Mouse (Mus musculus) liver, embryonic 15.5 days (tissue): ENCODE data around the gene Gng7. TPM values are rescaled to one million over a fixed set of nuclear protein-coding genes. Genes with fewer than 3 reads are reported as not detected.
A peak's percentile ranks its signal among the peaks of the same experiment; 100 is the strongest.

ENCODE experiments used
- ATAC-seq: fragments of 200-750 bp; cut with Nextera tagmentation; 2 replicates; pipeline ENCODE4 v1.8.0; 2017; ENCODE audit warnings: moderate number of reproducible peaks, mild to moderate bottlenecking, moderate library complexity; ENCODE audit not compliant: insufficient read depth
- H3K27ac ChIP-seq: fragments of 300-500 bp; sonication (generic); replicated peaks from 2 replicates; pipeline ENCODE4 v1.5.1; 2015; ENCODE audit warnings: mild to moderate bottlenecking, inconsistent platforms
- H3K27me3 ChIP-seq: fragments of 300-500 bp; sonication (generic); 2 replicates; pipeline ENCODE4 v1.6.1; 2015; ENCODE audit warnings: mild to moderate bottlenecking, inconsistent platforms
- H3K36me3 ChIP-seq: fragments of 300-500 bp; sonication (generic); replicated peaks from 2 replicates; pipeline ENCODE4 v1.6.1; 2015; ENCODE audit warnings: moderate library complexity, mild to moderate bottlenecking, inconsistent platforms
- H3K4me1 ChIP-seq: fragments of 300-500 bp; sonication (generic); replicated peaks from 2 replicates; pipeline ENCODE4 v1.6.1; 2015; ENCODE audit warnings: inconsistent platforms
- H3K4me2 ChIP-seq: fragments of 300-500 bp; sonication (generic); 2 replicates; pipeline ENCODE4 v1.6.1; 2015; ENCODE audit warnings: moderate library complexity, mild to moderate bottlenecking, inconsistent platforms
- H3K4me3 ChIP-seq: fragments of 300-500 bp; sonication (generic); replicated peaks from 2 replicates; pipeline ENCODE4 v1.5.1; 2015; ENCODE audit warnings: mild to moderate bottlenecking, inconsistent platforms
- H3K9ac ChIP-seq: fragments of 300-500 bp; sonication (generic); 2 replicates; pipeline ENCODE4 v1.6.1; 2015; ENCODE audit warnings: moderate library complexity, mild to moderate bottlenecking, inconsistent platforms
- H3K9me3 ChIP-seq: fragments of 300-500 bp; sonication (generic); replicated peaks from 2 replicates; pipeline ENCODE4 v1.6.1; 2016; ENCODE audit warnings: inconsistent platforms
- WGBS: fragments of 180-500 bp; shearing (Covaris S2); methylation state at CpG from one replicate; pipeline ENCODE4 v1.1.7; 2015; ENCODE audit warnings: mixed read lengths; ENCODE audit not compliant: insufficient replicate concordance; 5-methylcytosine and 5-hydroxymethylcytosine counted together
- polyA plus RNA-seq: library from polyadenylated mRNA; unstranded; fragments of >200 nt; fragmentation: Nextera tagmentation; extraction: Ambion mirVana; gene quantifications from 2 replicates; pipeline ENCODE4 v1.2.1, GENCODE M21; 2015

Gene Gng7
- polyA plus RNA-seq, 1 experiment from 2014 or later: 0.41 TPM

DNA sequence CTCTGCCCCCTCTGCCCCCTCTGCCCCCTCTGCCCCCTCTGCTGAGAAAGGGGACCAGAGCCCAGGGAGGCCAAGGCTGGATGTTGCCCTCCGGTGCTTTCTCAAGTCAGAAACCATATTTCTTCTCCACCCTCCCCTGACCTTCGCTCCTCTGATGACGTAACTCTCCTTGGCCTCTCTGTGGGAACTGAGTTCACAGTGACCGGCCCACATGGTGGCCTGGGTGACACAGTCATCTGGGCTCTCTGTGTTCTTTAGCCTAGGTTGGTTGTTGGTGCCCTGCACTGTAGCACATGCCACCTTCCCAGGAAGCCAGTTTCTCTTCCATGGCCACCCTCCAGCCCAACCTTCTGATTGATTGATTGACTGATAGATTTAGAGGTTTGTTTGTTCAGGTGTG is 32.4 kb downstream of the Gng7 start:
- Histone ChIP-seq H3K36me3 (no peaks in the 10 kb centered on the region), H3K4me1 (peaks cover 15% of the 10 kb centered on the region), H3K27ac (no peak overlapping the region), H3K4me2 (no peak overlapping the region), H3K27me3 (peaks cover 42% of the 10 kb centered on the region), H3K9me3 (no peaks in the 10 kb centered on the region), H3K9ac (no peak overlapping the region), H3K4me3 (no peak overlapping the region)
- WGBS: 60% methylated on average over 4 of the region's 4 CpGs
- no peak for ATAC-seq

DNA sequence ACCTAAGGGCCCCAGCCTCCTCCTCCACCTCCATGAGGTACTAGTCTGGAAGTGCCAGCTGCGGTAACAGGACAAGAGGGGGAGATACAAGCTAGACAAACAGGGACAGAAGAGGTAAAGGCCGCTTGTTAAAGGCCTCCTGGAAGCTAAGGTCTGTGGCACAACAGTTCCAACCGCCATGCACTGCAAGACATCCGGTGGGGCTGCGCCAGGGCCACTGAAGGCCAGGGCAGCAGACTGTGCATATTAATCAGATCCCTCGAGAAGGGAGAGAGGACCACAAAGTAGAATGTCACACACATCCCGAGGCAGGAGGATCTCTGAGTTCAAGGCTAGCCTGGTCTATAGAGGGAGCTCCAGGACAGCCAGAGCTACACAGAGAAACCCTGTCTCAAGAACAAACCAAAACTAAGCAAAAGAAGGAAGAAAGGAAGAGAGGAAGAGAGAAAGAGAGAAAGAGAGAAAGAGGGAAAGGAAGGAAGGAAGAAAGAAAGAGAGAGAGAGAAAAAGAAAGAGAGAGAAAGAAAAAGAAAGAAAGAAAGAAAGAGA is 33.1 kb downstream of the Gng7 start:
- 46% methylated on average over 7 of the region's 7 CpGs for WGBS
- no peaks in the 10 kb centered on the region for H3K36me3 ChIP-seq
- no peak overlapping the region for H3K9ac ChIP-seq
- no peak overlapping the region for H3K4me3 ChIP-seq
- H3K4me1 ChIP-seq: peaks cover 15% of the 10 kb centered on the region
- H3K9me3 ChIP-seq: no peaks in the 10 kb centered on the region
- H3K4me2 ChIP-seq: no peak overlapping the region
- ATAC-seq: no peak
- peaks cover 36% of the 10 kb centered on the region for H3K27me3 ChIP-seq
- no peak overlapping the region for H3K27ac ChIP-seq

DNA sequence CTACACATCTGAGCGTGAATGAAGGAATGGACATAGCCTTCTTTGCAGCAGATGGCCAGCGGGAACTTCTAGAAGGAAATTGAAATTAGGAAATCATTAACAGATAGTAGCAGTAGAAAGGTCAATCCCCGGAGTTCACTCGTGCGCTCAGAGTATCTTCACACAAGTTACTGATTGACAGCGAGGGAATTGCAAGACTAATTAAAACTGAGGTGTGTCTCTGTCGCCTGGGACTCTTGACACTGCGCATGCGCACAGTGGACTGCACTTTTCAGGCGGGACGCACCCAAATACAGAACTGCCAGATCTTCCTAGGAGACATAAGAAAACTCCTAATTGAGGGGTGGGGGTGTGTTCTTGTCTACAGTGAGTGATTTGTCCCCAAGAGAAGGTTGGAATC is 39.3 kb downstream of the Gng7 start:
- 66% methylated on average over 11 of the region's 11 CpGs for WGBS
- Histone ChIP-seq H3K27me3 (no peaks in the 10 kb centered on the region), H3K4me3 (no peak overlapping the region), H3K4me2 (no peak overlapping the region), H3K36me3 (no peaks in the 10 kb centered on the region), H3K9me3 (no peaks in the 10 kb centered on the region), H3K4me1 (peaks cover 16% of the 10 kb centered on the region), H3K9ac (no peak overlapping the region), H3K27ac (no peak overlapping the region)
- no peak for ATAC-seq

DNA sequence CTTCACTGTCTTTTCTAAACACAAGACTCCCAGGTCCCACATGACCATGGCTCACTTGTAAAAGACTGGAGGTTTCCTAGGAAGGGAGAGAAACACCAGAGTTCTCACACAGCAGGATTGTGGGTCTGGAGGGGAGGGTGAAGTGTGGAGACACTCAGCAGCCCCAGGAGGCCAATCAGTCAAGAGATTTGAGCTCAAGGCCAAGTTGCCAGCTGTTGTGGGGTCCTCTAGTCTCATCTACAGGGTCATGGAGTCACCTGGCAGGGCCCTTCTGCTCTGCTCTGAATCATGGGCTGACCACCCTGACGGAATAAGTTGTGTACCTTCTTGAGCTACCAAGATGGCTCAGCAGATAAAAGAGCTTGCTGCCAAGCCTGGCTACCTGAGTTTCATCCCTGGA is 41.0 kb downstream of the Gng7 start:
- H3K9ac ChIP-seq: no peak overlapping the region
- H3K4me3 ChIP-seq: no peak overlapping the region
- H3K27ac ChIP-seq: no peak overlapping the region
- no peaks in the 10 kb centered on the region for H3K36me3 ChIP-seq
- H3K27me3 ChIP-seq: no peaks in the 10 kb centered on the region
- ATAC-seq: no peak
- no peaks in the 10 kb centered on the region for H3K9me3 ChIP-seq
- H3K4me2 ChIP-seq: no peak overlapping the region
- 40% methylated on average over 1 of the region's 1 CpGs for WGBS
- peaks cover 16% of the 10 kb centered on the region for H3K4me1 ChIP-seq

DNA sequence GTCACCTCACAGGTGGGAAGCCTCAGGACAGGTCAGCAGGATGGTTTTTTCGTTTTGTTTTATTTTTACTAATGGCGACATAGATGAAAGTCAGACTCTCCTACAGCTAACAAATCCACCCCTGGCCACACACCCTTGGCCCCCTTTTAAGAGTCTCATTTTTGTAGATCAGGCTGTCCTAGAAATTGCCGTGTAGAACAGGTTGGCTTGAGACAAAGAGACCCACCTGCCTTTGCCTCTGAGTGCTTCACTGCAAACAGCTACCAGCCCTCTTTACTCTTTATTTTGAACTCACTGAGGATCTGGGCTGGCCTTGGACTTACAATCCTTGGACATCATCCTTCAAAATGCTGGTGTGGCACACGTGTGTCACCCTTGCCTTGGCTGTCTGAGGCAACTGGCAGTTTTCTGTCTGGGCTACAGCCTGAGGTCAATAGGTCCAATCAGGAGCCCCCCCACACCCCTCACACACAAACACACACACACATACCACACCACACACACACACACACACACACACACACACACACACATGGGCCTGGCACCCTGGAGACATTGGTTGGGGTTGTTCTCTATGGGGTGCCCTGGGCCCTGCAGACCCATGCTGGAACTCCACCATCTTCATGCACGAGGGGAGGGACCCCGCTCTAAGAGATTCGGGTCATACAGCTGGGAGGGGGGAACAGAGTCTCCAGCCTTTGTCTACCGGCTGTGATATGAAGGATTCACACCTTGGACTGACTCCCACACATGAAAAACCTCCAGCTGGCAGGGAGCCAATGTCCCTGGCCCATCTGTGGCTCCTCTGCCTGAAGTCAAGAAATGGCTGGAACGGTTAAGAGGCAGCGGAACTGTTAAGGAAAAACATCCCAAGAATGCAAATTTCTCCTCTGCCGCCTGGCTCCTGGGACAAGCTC is 42.4 kb downstream of the Gng7 start:
- ATAC-seq: no peak
- Histone ChIP-seq H3K27ac (no peak overlapping the region), H3K4me1 (peaks cover 19% of the 10 kb centered on the region), H3K36me3 (no peaks in the 10 kb centered on the region), H3K9me3 (no peaks in the 10 kb centered on the region), H3K4me3 (no peak overlapping the region), H3K4me2 (no peak overlapping the region), H3K27me3 (no peaks in the 10 kb centered on the region), H3K9ac (no peak overlapping the region)
- 53% methylated on average over 11 of the region's 11 CpGs for WGBS

DNA sequence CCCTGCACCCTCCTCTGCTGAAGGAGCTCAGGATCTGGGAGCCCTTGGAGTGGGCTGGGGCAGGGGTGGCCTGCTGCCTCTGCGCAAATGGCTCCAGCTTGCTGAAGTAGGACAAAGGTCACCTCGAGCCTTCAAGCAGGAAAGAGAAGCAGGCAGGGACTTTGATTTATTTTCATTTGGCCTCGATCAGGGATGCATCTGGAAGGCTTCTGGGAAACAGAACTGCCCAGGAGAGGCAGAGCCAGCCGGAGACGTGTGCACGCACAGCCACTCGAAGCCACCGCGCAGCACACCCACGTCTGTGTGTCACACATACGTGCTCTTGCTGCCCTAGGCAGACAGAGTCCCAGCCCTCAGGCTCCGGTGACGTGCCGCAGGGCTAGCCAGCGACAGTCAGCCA is 43.2 kb downstream of the Gng7 start:
- Histone ChIP-seq H3K27me3 (no peaks in the 10 kb centered on the region), H3K9ac (no peak overlapping the region), H3K9me3 (no peaks in the 10 kb centered on the region), H3K27ac (no peak overlapping the region), H3K36me3 (no peaks in the 10 kb centered on the region), H3K4me2 (no peak overlapping the region), H3K4me3 (no peak overlapping the region), H3K4me1 (peaks cover 23% of the 10 kb centered on the region)
- ATAC-seq: no peak
- 69% methylated on average over 15 of the region's 15 CpGs for whole genome bisulfite sequencing

DNA sequence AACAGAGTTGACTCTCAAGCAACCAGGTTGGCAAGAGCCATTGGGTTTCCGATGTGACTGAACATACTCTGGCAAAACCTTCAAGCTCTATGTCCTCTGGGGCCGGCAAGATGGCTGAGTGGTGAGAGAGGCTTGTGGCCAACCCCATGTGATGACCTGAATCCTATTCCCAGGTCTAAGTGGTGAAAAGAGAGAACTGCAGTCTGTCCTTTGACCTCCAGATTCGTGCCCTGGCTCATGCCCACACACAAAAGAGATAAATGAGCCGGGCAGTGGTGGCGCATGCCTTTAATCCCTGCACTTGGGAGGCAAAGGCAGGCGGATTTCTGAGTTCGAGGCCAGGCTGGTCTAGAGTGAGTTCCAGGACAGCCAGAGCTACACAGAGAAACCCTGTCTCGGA is 44.6 kb downstream of the Gng7 start:
- Histone ChIP-seq H3K4me3 (no peak overlapping the region), H3K27ac (no peak overlapping the region), H3K36me3 (no peaks in the 10 kb centered on the region), H3K9me3 (no peaks in the 10 kb centered on the region), H3K27me3 (no peaks in the 10 kb centered on the region), H3K9ac (no peak overlapping the region), H3K4me2 (no peak overlapping the region), H3K4me1 (peaks cover 27% of the 10 kb centered on the region)
- no peak for ATAC-seq
- 62% methylated on average over 8 of the region's 8 CpGs for WGBS

DNA sequence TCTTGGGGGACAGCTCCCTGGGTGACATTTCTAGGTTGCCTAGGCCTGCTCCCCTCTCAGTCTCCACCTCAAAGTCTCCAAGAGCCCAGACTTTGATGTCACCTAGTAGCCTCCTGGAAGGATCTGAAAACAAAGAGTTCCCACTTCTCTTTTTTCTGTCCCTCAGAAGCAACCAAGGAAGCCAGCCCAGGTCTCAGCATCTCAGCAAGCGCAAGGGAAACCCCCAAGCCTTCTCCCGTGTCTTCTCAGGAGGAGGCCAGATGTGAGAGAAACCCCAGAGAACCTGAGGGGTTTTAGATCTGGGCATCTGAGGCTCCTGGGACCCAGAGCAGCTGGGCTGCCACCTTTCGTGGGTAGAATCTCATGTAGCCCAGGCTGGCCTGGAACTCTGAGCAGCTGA is 45.4 kb downstream of the Gng7 start:
- peaks cover 29% of the 10 kb centered on the region for H3K4me1 ChIP-seq
- no peaks in the 10 kb centered on the region for H3K36me3 ChIP-seq
- ATAC-seq: no peak
- H3K9ac ChIP-seq: no peak overlapping the region
- no peaks in the 10 kb centered on the region for H3K27me3 ChIP-seq
- WGBS: 35% methylated on average over 3 of the region's 3 CpGs
- H3K27ac ChIP-seq: no peak overlapping the region
- H3K4me3 ChIP-seq: no peak overlapping the region
- H3K4me2 ChIP-seq: no peak overlapping the region
- H3K9me3 ChIP-seq: no peaks in the 10 kb centered on the region

DNA sequence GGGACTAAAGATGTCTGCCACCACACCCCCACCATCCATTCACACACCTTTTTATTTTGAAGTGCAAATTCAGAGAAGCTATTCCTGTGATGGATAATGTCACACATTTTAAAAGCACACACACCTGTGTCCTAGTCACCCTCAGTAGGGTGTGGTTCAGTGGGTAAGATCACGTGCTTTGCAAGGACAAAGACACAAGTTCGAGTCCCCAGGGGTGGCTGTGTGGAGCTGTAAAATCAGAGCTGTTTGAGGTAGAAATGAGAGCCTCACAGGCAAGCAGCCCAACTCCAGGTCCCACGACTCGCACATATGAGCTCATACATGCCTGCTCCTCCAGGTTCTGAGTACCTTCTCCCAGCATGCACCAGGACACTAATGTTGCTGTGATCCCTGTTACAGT is 46.6 kb downstream of the Gng7 start:
- H3K4me3 ChIP-seq: no peak overlapping the region
- no peaks in the 10 kb centered on the region for H3K9me3 ChIP-seq
- ATAC-seq: no peak
- peaks cover 40% of the 10 kb centered on the region for H3K4me1 ChIP-seq
- no peak overlapping the region for H3K4me2 ChIP-seq
- no peaks in the 10 kb centered on the region for H3K27me3 ChIP-seq
- no peaks in the 10 kb centered on the region for H3K36me3 ChIP-seq
- no peak overlapping the region for H3K9ac ChIP-seq
- no peak overlapping the region for H3K27ac ChIP-seq
- 74% methylated on average over 4 of the region's 4 CpGs for WGBS

DNA sequence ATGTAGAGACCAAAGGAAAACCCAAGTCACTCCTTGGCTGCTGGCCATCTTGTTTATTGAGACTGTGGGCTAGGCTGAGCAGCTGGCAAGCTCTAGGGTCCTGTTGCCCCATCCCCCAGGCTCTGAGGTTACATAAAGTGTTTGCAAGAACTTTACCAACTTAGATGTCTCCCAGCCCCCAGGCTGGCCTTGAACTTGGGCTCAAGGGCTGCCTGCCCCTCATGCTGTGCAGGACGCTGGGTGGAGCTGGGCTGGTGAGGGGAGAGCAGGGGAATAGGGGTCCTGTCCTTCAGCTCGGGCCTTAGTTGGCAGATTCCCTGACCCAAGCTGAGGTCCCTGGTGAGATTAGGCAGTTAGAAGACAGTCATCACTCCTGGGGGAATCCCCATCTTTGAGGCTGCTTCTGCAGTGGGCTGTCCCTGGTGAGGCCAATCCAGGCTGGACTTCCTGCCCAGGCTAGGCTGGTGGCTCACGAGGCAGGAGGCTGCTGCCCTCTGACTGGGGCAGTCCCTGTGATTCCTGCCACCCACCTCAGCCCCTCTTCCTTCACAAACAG is 47.6 kb downstream of the Gng7 start:
- Histone ChIP-seq H3K27ac (0 out of 2 replicates have a peak overlapping the region, but pooled peaks have one; percentile 9), H3K4me2 (no peak overlapping the region), H3K9me3 (no peaks in the 10 kb centered on the region), H3K27me3 (no peaks in the 10 kb centered on the region), H3K4me3 (no peak overlapping the region), H3K4me1 (peaks cover 40% of the 10 kb centered on the region), H3K9ac (no peak overlapping the region), H3K36me3 (no peaks in the 10 kb centered on the region)
- 21% methylated on average over 3 of the region's 3 CpGs for WGBS
- ATAC-seq: no peak

DNA sequence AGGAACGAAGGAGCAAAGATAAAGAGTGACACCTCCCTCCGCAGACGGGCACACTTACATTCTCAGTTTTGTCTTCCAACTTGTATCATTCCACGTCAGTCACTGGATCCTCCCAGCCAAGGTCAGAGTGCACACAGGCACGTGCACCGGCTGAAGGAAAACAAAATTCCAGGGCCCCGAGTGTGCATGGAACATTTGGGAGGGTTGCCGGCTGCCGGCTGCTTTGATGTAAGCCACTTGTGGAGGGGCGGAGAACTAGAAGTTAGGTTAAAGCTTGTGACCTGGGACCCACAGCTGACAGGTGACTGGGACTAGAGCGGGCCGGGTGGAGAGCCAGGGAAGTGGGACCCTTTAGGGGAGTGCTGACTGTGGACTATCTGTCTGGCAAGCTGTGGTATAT is 48.4 kb downstream of the Gng7 start:
- Histone ChIP-seq H3K27me3 (no peaks in the 10 kb centered on the region), H3K4me3 (no peak overlapping the region), H3K9me3 (no peaks in the 10 kb centered on the region), H3K4me1 (peaks cover 38% of the 10 kb centered on the region), H3K9ac (no peak overlapping the region), H3K27ac (peak overlapping the region; percentile 29; the same call in 1 of the 2 replicates), H3K4me2 (no peak overlapping the region), H3K36me3 (no peaks in the 10 kb centered on the region)
- WGBS: 66% methylated on average over 12 of the region's 12 CpGs
- no peak for ATAC-seq
